In the genomic region with DNA sequence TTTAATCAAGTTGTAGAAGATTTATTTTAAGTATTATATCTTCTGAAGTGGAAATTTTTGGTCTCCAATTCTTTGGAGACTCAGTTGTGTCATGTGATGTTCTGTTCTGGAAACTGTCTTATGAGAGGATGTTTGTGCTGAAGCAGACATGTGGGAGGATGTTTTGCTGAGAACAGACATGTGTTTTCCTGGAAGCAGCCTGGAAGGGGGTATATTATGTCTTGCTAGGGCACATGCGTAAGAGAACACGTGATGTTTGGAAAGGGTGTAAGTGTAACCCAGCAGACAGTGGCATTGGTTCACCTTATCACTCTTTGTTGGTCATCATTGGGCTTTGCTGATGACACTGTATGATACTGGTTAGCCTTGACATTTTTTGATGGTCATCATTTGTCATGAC, we compare ENCODE assay signal across 21 mouse cellular contexts. TPM values are rescaled to one million over a fixed set of nuclear protein-coding genes. Genes with fewer than 3 reads are reported as not detected.
DNase-seq lines count a peak whose midpoint lies in the region; ATAC-seq lines count a peak whose summit lies in the region.
"Had no signal": no experiment of that assay in that cellular context is flagged by ENCODE, and none has a peak within 500 bp of the region (broad histone marks: within the 10 kb centered on the region; RNA-seq: fewer than 3 reads in every experiment).

No protein-coding gene starts in this region.

- peak; percentile 39 for DNase-seq in CD4-positive helper T cell, adult 2 months (ENCODE audit: low read depth, low spot score)
- peak; percentile 51 for DNase-seq in CD4-positive, CD25-positive, alpha-beta regulatory T cell, adult 2 months (ENCODE audit: low read depth, low spot score)
- DNase-seq in T-cell, adult 2 months (ENCODE audit: low spot score): peak; percentile 74
- DNase-seq in B cell, adult 2 months: no peak
- DNase-seq in thymus, postnatal 10 days (ENCODE audit: low spot score in 2 of 2): no peak
- DNase-seq in retina, embryonic 14.5 days (ENCODE audit: low spot score): no peak
- DNase-seq: adrenal gland, adult 8-10 months; adrenal gland, postnatal 25 days; cerebellum, adult 11-12 months; cerebellum, adult 8-10 months; cerebellum, postnatal 10 days; cerebellum, postnatal 36 days; embryo, embryonic 11 days; gastrocnemius, postnatal 25 days; heart, adult 18-20 months; heart, postnatal 10 days; heart, postnatal 36 days had no signal

- peak; percentile 67 for ATAC-seq in inflammation-experienced regulatory T-cells, adult 6 months
- ATAC-seq: forebrain, embryonic 15.5 days; hindbrain, embryonic 16.5 days; Patski had no signal

RNA-seq across cellular contexts. Expression of a gene that starts 20.6 kb away (rescaled TPM):
- polyA plus RNA-seq in inflammation-experienced regulatory T-cells, adult 6 months (2017; shearing (Covaris generic)): 1 to 10 TPM; 2.0 to 5.2 (median 3.9) TPM

RNA-seq across cellular contexts. Expression of a gene that starts 38.2 kb away (rescaled TPM):
- 10 to 100 TPM; 22.7 to 25.8 (median 24.0) TPM for polyA plus RNA-seq in inflammation-experienced regulatory T-cells, adult 6 months (2017; shearing (Covaris generic))

Comparison
In these comparisons a context has a peak if more than half of its experiments do, and no peak if none do; other contexts are left out.
1. DNase-seq: peak in CD4-positive helper T cell, adult 2 months (single experiment), CD4-positive, CD25-positive, alpha-beta regulatory T cell, adult 2 months (single experiment) and T-cell, adult 2 months (single experiment); none in B cell, adult 2 months (0 of 2), thymus, postnatal 10 days (0 of 2) and retina, embryonic 14.5 days (single experiment).